Mouse (Mus musculus) cerebellum, adult 11-12 months (tissue): ENCODE measurements around the gene Mc3r.

ENCODE experiments used
- DNase-seq: peaks from one replicate; pipeline ENCODE4 v3.0.0; 2022

The Mc3r gene

GRCm38 (mm10) chr2:172256956-172257355 is 8.7 kb downstream of the Mc3r start:
- no peak for DNase-seq

- no peak for DNase-seq
These were observed 9.3 kb downstream of the Mc3r start for GRCm38 (mm10) chr2:172257471-172258065.

GRCm38 (mm10) chr2:172260064-172260463 is 11.8 kb downstream of the Mc3r start:
- DNase-seq: no peak

- DNase-seq: no peak
These were observed 13.1 kb downstream of the Mc3r start for GRCm38 (mm10) chr2:172261441-172261840.

- DNase-seq: no peak
These were observed 14.9 kb downstream of the Mc3r start for GRCm38 (mm10) chr2:172263216-172263615.

GRCm38 (mm10) chr2:172269907-172270306 is 21.6 kb downstream of the Mc3r start:
- no peak for DNase-seq

- DNase-seq: no peak
These were observed 22.2 kb downstream of the Mc3r start for GRCm38 (mm10) chr2:172270485-172270944.

GRCm38 (mm10) chr2:172270974-172271697 is 22.8 kb downstream of the Mc3r start:
- no peak for DNase-seq

- no peak for DNase-seq
These were observed 26.4 kb downstream of the Mc3r start for GRCm38 (mm10) chr2:172274662-172275061.

- DNase-seq: no peak
These were observed 27.9 kb downstream of the Mc3r start for GRCm38 (mm10) chr2:172276155-172276554.

GRCm38 (mm10) chr2:172278979-172279378 is 30.7 kb downstream of the Mc3r start:
- no peak for DNase-seq

- no peak for DNase-seq
These were observed 33.9 kb downstream of the Mc3r start for GRCm38 (mm10) chr2:172282071-172282710.

- DNase-seq: no peak
These were observed 39.4 kb downstream of the Mc3r start for GRCm38 (mm10) chr2:172287715-172288114.

- DNase-seq: no peak
These were observed 40.7 kb downstream of the Mc3r start for GRCm38 (mm10) chr2:172288965-172289364.

- no peak for DNase-seq
These were observed 41.3 kb downstream of the Mc3r start for GRCm38 (mm10) chr2:172289632-172290031.

- DNase-seq: no peak
These were observed 42.2 kb downstream of the Mc3r start for GRCm38 (mm10) chr2:172290474-172290873.

GRCm38 (mm10) chr2:172291025-172291424 is 42.7 kb downstream of the Mc3r start:
- DNase-seq: no peak

- no peak for DNase-seq
These were observed 43.6 kb downstream of the Mc3r start for GRCm38 (mm10) chr2:172291755-172292524.

- DNase-seq: no peak
These were observed 44.5 kb downstream of the Mc3r start for GRCm38 (mm10) chr2:172292525-172293405.

GRCm38 (mm10) chr2:172298083-172298482 is 49.8 kb downstream of the Mc3r start:
- DNase-seq: no peak

GRCm38 (mm10) chr2:172298542-172298941 is 50.2 kb downstream of the Mc3r start:
- no peak for DNase-seq
